Comparison of ENCODE assay signal across 8 mouse cellular contexts in genomic region chr7:83774721-83775120, GRCm38 (mm10). TPM values are rescaled to one million over a fixed set of nuclear protein-coding genes. Genes with fewer than 3 reads are reported as not detected.
DNase-seq lines count a peak whose midpoint lies in the region; ATAC-seq lines count a peak whose summit lies in the region.

No protein-coding gene starts in this region.

- 0 out of 2 replicates have a peak, but pooled peaks cover 5% of the 10 kb centered on the region for H3K27me3 ChIP-seq in heart, embryonic 12.5 days (replicated peaks)
- H3K27me3 ChIP-seq in intestine, embryonic 15.5 days (replicated peaks): no peaks in the 10 kb centered on the region

- 0 out of 2 replicates have a peak, but pooled peaks cover under 1% of the 10 kb centered on the region for H3K4me1 ChIP-seq in heart, embryonic 12.5 days (replicated peaks)
- H3K4me1 ChIP-seq in intestine, embryonic 15.5 days (replicated peaks): no peaks in the 10 kb centered on the region

- 29% methylated on average over 5 of the region's 5 CpGs for WGBS in heart, embryonic 12.5 days
- 32% methylated on average over 5 of the region's 5 CpGs for WGBS in intestine, embryonic 15.5 days

- no peak overlapping the region for H3K27ac ChIP-seq in heart, embryonic 12.5 days (ENCODE audit: poor library complexity, severe bottlenecking)
- no peak overlapping the region for H3K27ac ChIP-seq in intestine, embryonic 15.5 days

- no peak overlapping the region for H3K9ac ChIP-seq in heart, embryonic 12.5 days
- H3K9ac ChIP-seq in intestine, embryonic 15.5 days: no peak overlapping the region

- H3K4me3 ChIP-seq in heart, embryonic 12.5 days: no peak overlapping the region
- no peak overlapping the region for H3K4me3 ChIP-seq in intestine, embryonic 15.5 days (replicated peaks)

- H3K9me3 ChIP-seq in heart, embryonic 12.5 days (replicated peaks): no peaks in the 10 kb centered on the region
- no peaks in the 10 kb centered on the region for H3K9me3 ChIP-seq in intestine, embryonic 15.5 days

- no peaks in the 10 kb centered on the region for H3K36me3 ChIP-seq in heart, embryonic 12.5 days
- H3K36me3 ChIP-seq in intestine, embryonic 15.5 days: no peaks in the 10 kb centered on the region

- ATAC-seq in heart, embryonic 12.5 days (ENCODE audit: insufficient number of reproducible peaks, low FRiP score): no peak
- peak; percentile 74 for ATAC-seq in megakaryocyte progenitor cell, adult 5-6 weeks (replicated peaks; ENCODE audit: poor library complexity)
- ATAC-seq in intestine, embryonic 15.5 days: no peak

- H3K4me2 ChIP-seq in heart, embryonic 12.5 days: no peak overlapping the region
- no peak overlapping the region for H3K4me2 ChIP-seq in intestine, embryonic 15.5 days (replicated peaks)

- DNase-seq in heart, adult 18-20 months: peak; percentile 43 to 64
- DNase-seq in thymus, postnatal 25 days: peak; percentile 3
- DNase-seq in thymus, postnatal 0 days (ENCODE audit: low spot score): no peak
- peak; percentile 27 for DNase-seq in embryo, embryonic 9.5 days (ENCODE audit: extremely low spot score)
- peak; percentile 28 to 71 for DNase-seq in layer of hippocampus, adult 18-20 months (ENCODE audit: low spot score in 2 of 2)

RNA-seq across cellular contexts. Expression of gene Cfap161, which starts 20.0 kb away (rescaled TPM):
- total RNA-seq in heart, adult 18-20 months (2021): not detected
- polyA plus RNA-seq in heart, embryonic 12.5 days (2016; fragmentation: Nextera tagmentation; extraction: Ambion mirVana): 4.6 and 5.6 TPM in 2 replicates
- polyA plus RNA-seq in thymus, postnatal 0 days (2015; fragmentation: Nextera tagmentation; extraction: Ambion mirVana): 0.40 and 0.44 TPM in 2 replicates
- total RNA-seq in layer of hippocampus, adult 18-20 months (2021): 1 to 10 TPM; 1.7 to 2.2 TPM
- total RNA-seq in megakaryocyte progenitor cell, adult 5-6 weeks (2015): not detected in 2 replicates
- total RNA-seq in megakaryocyte progenitor cell, adult 5-6 weeks (2017): not detected in 2 replicates
- polyA plus RNA-seq in intestine, embryonic 15.5 days (2015; fragmentation: Nextera tagmentation; extraction: Ambion mirVana): 0.13 TPM in 1 of 2 replicates, not detected in the other

RNA-seq across cellular contexts. Expression of gene Il16, which starts 29.2 kb away (rescaled TPM):
- 1 to 10 TPM; 6.7 to 8.6 TPM for total RNA-seq in heart, adult 18-20 months (2021)
- 1.8 and 2.0 TPM in 2 replicates for polyA plus RNA-seq in heart, embryonic 12.5 days (2016; fragmentation: Nextera tagmentation; extraction: Ambion mirVana)
- 157 and 175 TPM in 2 replicates for polyA plus RNA-seq in thymus, postnatal 0 days (2015; fragmentation: Nextera tagmentation; extraction: Ambion mirVana)
- 10 to 100 TPM; 57.5 to 62.0 TPM for total RNA-seq in layer of hippocampus, adult 18-20 months (2021)
- 18.6 and 20.8 TPM in 2 replicates for total RNA-seq in megakaryocyte progenitor cell, adult 5-6 weeks (2015)
- total RNA-seq in megakaryocyte progenitor cell, adult 5-6 weeks (2017): 66.4 and 71.6 TPM in 2 replicates
- polyA plus RNA-seq in intestine, embryonic 15.5 days (2015; fragmentation: Nextera tagmentation; extraction: Ambion mirVana): 3.9 and 4.5 TPM in 2 replicates
